Mouse (Mus musculus): ENCODE measurements around the gene Tpbpa. TPM values are rescaled to one million over a fixed set of nuclear protein-coding genes. Genes with fewer than 3 reads are reported as not detected.

Gene Tpbpa
- not detected in 2 replicates for polyA plus RNA-seq (2015; fragmentation: Nextera tagmentation; extraction: Ambion mirVana)

GRCm38 (mm10) chr13:60941884-60942283 lies at the start of gene Tpbpa:
TSS of gene Tpbpa (minus strand) at chr13:60941984.

GRCm38 (mm10) chr13:60936500-60936901 lies 5.3 kb downstream of the Tpbpa start, which contains the start of the genes Gm49391 and Ctla2a:
TSS of gene Gm49391 (minus strand) at chr13:60936571.
TSS of gene Ctla2a (minus strand) at chr13:60936625.

GRCm38 (mm10) chr13:60935490-60935889 lies 6.3 kb downstream of the Tpbpa start, which contains the start of gene Gm49393:
TSS of gene Gm49393 (minus strand) at chr13:60935590.

GRCm38 (mm10) chr13:60904780-60905179 lies 37.0 kb downstream of the Tpbpa start, which contains the start of gene Tpbpb:
TSS of gene Tpbpb (minus strand) at chr13:60904880.

GRCm38 (mm10) chr13:60897328-60897727 lies 44.5 kb downstream of the Tpbpa start, which contains the start of gene Ctla2b:
TSS of gene Ctla2b (minus strand) at chr13:60897447.

GRCm38 (mm10) chr13:60896794-60897193 lies 45.0 kb downstream of the Tpbpa start, which contains the start of gene Gm49392:
TSS of gene Gm49392 (minus strand) at chr13:60896894.

Other genes with a start within 250 kb of the Tpbpa start
- not detected in 2 replicates for gene BC051665, start 155.6 kb downstream of the Tpbpa start, polyA plus RNA-seq (2015; fragmentation: Nextera tagmentation; extraction: Ambion mirVana)
- not detected in 2 replicates for gene Ctsll3, start 139.1 kb downstream of the Tpbpa start, polyA plus RNA-seq (2015; fragmentation: Nextera tagmentation; extraction: Ambion mirVana)
- not detected in 2 replicates for gene 4930486L24Rik, start 77.5 kb downstream of the Tpbpa start, polyA plus RNA-seq (2015; fragmentation: Nextera tagmentation; extraction: Ambion mirVana)
- gene Gm49392, start 45.1 kb downstream of the Tpbpa start, polyA plus RNA-seq (2015; fragmentation: Nextera tagmentation; extraction: Ambion mirVana), result 0.57 and 0.59 TPM in 2 replicates
- 6.8 and 9.2 TPM in 2 replicates for gene Ctla2b, start 44.5 kb downstream of the Tpbpa start, polyA plus RNA-seq (2015; fragmentation: Nextera tagmentation; extraction: Ambion mirVana)
- not detected in 2 replicates for gene Tpbpb, start 37.1 kb downstream of the Tpbpa start, polyA plus RNA-seq (2015; fragmentation: Nextera tagmentation; extraction: Ambion mirVana)
- gene Gm49393, start 6.4 kb downstream of the Tpbpa start, polyA plus RNA-seq (2015; fragmentation: Nextera tagmentation; extraction: Ambion mirVana), result not detected in 2 replicates
- gene Gm49391, start 5.4 kb downstream of the Tpbpa start, polyA plus RNA-seq (2015; fragmentation: Nextera tagmentation; extraction: Ambion mirVana), result 2.8 and 3.1 TPM in 2 replicates
- 62.3 and 63.6 TPM in 2 replicates for gene Ctla2a, start 5.4 kb downstream of the Tpbpa start, polyA plus RNA-seq (2015; fragmentation: Nextera tagmentation; extraction: Ambion mirVana)
- 0.71 and 0.95 TPM in 2 replicates for gene Ctsj, start 64.0 kb upstream of the Tpbpa start, polyA plus RNA-seq (2015; fragmentation: Nextera tagmentation; extraction: Ambion mirVana)
- 0.21 TPM in 1 of 2 replicates, not detected in the other for gene Ctsq, start 98.6 kb upstream of the Tpbpa start, polyA plus RNA-seq (2015; fragmentation: Nextera tagmentation; extraction: Ambion mirVana)
- not detected in 2 replicates for gene Ctsr, start 222.3 kb upstream of the Tpbpa start, polyA plus RNA-seq (2015; fragmentation: Nextera tagmentation; extraction: Ambion mirVana)